Mouse (Mus musculus) bone marrow macrophage, adult 2 months (primary cell): ENCODE results near the gene Slc10a1.

Experiments
- CTCF ChIP-seq: IDR thresholded peaks from 2 replicates; pipeline ENCODE4 v1.5.1; 2012; ENCODE audit warnings: low read depth, mild to moderate bottlenecking, low read length, moderate library complexity
- POLR2A ChIP-seq: IDR thresholded peaks from 2 replicates; pipeline ENCODE4 v1.6.1; 2012; ENCODE audit warnings: mild to moderate bottlenecking, low read depth, low read length, borderline replicate concordance

GRCm38 (mm10) chr12:81009813-81010212, 41.3 kb upstream of the Slc10a1 start:
- TF ChIP-seq CTCF (no peak), POLR2A (no peak)
